Mouse (Mus musculus): ENCODE measurements at regions not wholly inside any gene's neighbourhood (a gene's known extent, or its start where the extent isn't known, plus 50 kb on each side); places are given as distances from the start of the nearest gene placed in this dataset.

- no peak for TF ChIP-seq GATA1 (IDR thresholded peaks at IDR 0.05; ENCODE audit: borderline replicate concordance, low read length)
- TF ChIP-seq FLI1 (IDR thresholded peaks at IDR 0.05; ENCODE audit: low read length): no peak
Observed at GRCm38 (mm10) chr3:147252226-147252788, 400.1 kb downstream of the Ttll7 start.

Measured in megakaryocyte, embryonic 14.5 days (primary cell).